Mouse (Mus musculus): ENCODE data around the gene Shroom3. TPM values are rescaled to one million over a fixed set of nuclear protein-coding genes. Genes with fewer than 3 reads are reported as not detected.

Gene Shroom3
- polyA plus RNA-seq, 1 experiment from 2014 or later: 5.6 TPM

DNA sequence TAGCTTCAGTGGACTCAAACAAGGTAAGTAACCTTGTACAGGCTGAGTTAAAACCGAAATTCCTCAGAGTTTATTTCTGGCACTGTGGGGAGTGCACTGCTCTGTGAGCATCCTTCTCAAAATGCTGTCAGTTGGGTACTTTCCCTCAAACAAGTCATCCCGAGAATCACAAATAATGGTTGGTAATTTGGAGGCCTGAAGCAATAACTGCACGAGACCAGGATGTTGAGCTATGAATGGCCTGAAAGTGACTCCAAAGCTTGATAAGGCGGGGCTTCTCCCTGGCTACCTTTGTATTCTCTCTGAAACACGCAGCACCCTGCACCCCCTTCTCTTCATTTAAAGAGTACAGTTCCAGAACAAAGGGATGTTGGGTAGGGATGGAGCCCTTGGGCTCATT is 261.6 kb downstream of the Shroom3 start:
- Histone ChIP-seq H3K27ac (ENCODE audit: low read depth) (no peak overlapping the region), H3K36me3 (ENCODE audit: insufficient read depth) (peaks cover 37% of the 10 kb centered on the region), H3K4me2 (no peak overlapping the region), H3K4me3 (ENCODE audit: low read depth, low read length) (no peak overlapping the region), H3K9me3 (ENCODE audit: low read depth, low read length) (peaks cover 19% of the 10 kb centered on the region), H3K4me1 (ENCODE audit: insufficient read depth) (no peaks in the 10 kb centered on the region), H3K27me3 (ENCODE audit: insufficient read depth, low read length) (no peaks in the 10 kb centered on the region), H3K9ac (no peak overlapping the region)
- DNase-seq (no peak), ATAC-seq (ENCODE audit: insufficient read depth) (no peak)
- TF ChIP-seq CTCF (IDR thresholded peaks at IDR 0.05; ENCODE audit: low read depth): no peak
- WGBS: 81% methylated on average over 5 of the region's 5 CpGs

DNA sequence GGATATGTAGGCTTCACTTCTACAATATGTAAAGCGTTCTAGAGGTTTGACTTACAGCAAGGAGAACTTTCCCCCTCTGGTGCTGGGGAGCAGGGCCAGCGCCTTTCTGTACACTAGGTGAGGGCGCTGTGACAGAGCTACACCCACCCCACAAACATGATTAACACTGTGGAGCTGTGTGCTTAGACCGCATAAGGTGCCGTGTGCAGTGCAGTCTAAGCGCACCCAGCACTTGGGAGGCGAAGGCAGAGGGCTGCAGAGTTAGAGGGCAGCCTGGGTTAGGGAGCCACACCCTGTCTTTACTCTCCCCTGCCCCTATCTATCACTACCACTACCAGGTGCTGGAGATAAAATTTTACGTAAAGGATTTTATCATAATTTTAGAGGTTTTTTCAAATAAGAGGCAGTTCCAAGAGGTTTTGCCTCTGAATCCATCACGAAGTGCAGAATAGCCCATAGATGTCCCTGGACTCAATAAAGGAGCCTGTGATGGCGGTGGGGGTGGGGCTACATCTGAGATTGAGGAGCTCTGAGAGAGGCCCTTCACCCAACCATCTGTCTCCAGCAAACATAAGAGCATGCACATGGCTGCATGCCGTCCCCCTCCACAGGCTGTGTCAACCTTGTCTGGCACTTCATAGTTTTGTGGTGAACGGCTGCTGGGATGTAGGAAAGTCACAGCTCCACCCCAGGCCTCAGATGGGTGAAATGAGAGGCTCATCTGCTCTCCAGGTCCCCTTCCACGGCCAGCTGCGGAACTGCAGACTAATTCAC is 265.9 kb downstream of the Shroom3 start:
- H3K27ac ChIP-seq (ENCODE audit: low read depth): no peak overlapping the region

DNA sequence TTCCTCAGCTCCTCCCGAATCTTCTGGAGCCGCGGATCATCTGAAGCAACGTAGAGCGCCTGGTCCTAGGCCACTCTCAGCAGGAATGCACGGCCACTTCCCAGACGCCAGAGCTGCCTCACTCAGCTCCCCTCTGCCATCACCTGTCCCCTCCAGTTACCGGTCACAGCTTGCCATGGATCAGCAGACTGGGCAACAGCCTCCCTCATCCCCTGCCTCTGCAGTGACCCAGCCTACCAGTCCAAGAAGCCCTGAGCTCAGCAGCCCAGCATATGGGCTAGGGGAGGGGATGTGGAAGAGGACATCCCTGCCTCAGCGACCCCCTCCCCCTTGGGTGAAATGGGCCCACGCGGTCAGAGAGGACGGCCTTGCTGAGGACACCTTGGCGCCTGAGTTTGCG is 267.3 kb downstream of the Shroom3 start:
- Histone ChIP-seq H3K27me3 (ENCODE audit: insufficient read depth, low read length) (no peaks in the 10 kb centered on the region), H3K27ac (ENCODE audit: low read depth) (no peak overlapping the region), H3K4me1 (ENCODE audit: insufficient read depth) (no peaks in the 10 kb centered on the region), H3K4me3 (ENCODE audit: low read depth, low read length) (no peak overlapping the region), H3K36me3 (ENCODE audit: insufficient read depth) (peaks cover 33% of the 10 kb centered on the region), H3K9ac (no peak overlapping the region), H3K9me3 (ENCODE audit: low read depth, low read length) (no peaks in the 10 kb centered on the region), H3K4me2 (no peak overlapping the region)
- no peak for TF ChIP-seq CTCF (IDR thresholded peaks at IDR 0.05; ENCODE audit: low read depth)
- 84% methylated on average over 14 of the region's 14 CpGs for WGBS
- DNase-seq: no peak
- ATAC-seq (ENCODE audit: insufficient read depth): no peak

More for the DNA sequence above, 265.9 kb downstream of the Shroom3 start:
- Histone ChIP-seq H3K4me1 (ENCODE audit: insufficient read depth) (no peaks in the 10 kb centered on the region), H3K4me3 (ENCODE audit: low read depth, low read length) (no peak overlapping the region), H3K27me3 (ENCODE audit: insufficient read depth, low read length) (no peaks in the 10 kb centered on the region), H3K36me3 (ENCODE audit: insufficient read depth) (peaks cover 28% of the 10 kb centered on the region), H3K9ac (no peak overlapping the region), H3K4me2 (no peak overlapping the region), H3K9me3 (ENCODE audit: low read depth, low read length) (no peaks in the 10 kb centered on the region)
- peak; percentile 50; the same call in 1 of the 2 replicates for ATAC-seq (ENCODE audit: insufficient read depth)
- no peak for TF ChIP-seq CTCF (IDR thresholded peaks at IDR 0.05; ENCODE audit: low read depth)
- WGBS: 55% methylated on average over 14 of the region's 14 CpGs
- DNase-seq: peak; percentile 16

DNA sequence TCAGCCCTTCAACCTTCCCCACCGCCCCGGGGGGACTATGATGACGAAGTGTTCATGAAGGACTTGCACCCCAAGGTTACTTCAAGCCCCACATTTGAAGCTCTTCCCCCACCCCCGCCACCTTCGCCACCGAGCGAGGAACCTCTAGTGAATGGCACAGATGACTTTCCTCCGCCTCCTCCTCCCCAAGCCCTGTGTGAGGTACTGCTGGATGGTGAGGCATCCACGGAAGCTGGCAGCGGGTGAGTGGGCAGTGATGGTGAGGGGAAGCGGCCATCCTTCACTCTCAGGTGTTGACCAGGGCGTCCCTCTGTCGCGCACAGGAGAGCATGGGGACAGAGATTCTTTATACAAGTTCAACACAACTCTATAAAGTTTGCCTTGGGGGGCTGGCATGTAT is 267.8 kb downstream of the Shroom3 start:
- no peaks in the 10 kb centered on the region for H3K4me1 ChIP-seq (ENCODE audit: insufficient read depth)
- TF ChIP-seq CTCF (IDR thresholded peaks at IDR 0.05; ENCODE audit: low read depth): no peak
- ATAC-seq (ENCODE audit: insufficient read depth) (no peak), DNase-seq (no peak)
- H3K4me2 ChIP-seq: no peak overlapping the region
- peaks cover 35% of the 10 kb centered on the region for H3K36me3 ChIP-seq (ENCODE audit: insufficient read depth)
- H3K27me3 ChIP-seq (ENCODE audit: insufficient read depth, low read length): no peaks in the 10 kb centered on the region
- no peak overlapping the region for H3K27ac ChIP-seq (ENCODE audit: low read depth)
- WGBS: 91% methylated on average over 14 of the region's 14 CpGs
- H3K9ac ChIP-seq: no peak overlapping the region
- no peak overlapping the region for H3K4me3 ChIP-seq (ENCODE audit: low read depth, low read length)
- no peaks in the 10 kb centered on the region for H3K9me3 ChIP-seq (ENCODE audit: low read depth, low read length)

DNA sequence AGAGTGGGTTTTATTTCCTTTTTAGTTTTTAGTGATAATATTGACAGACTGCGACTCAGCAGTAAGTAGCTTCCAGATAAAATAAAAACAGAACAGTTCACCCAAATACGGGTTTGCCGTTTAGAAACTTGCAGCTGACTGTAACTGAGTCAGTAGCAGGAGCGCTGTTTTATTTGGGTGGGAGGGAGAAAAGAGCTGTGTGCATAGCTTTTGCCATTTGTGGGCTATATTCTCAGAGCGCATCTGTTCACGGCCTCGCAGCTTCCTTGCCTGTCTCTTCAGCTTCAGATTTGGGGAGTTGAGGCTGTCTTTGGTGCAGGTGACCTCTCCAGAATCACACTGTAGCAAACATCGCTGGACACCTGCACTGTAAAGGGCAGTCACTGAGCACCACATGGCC is 270.6 kb downstream of the Shroom3 start:
- H3K36me3 ChIP-seq (ENCODE audit: insufficient read depth): peaks cover 43% of the 10 kb centered on the region
- H3K4me3 ChIP-seq (ENCODE audit: low read depth, low read length): no peak overlapping the region
- no peak for TF ChIP-seq CTCF (IDR thresholded peaks at IDR 0.05; ENCODE audit: low read depth)
- no peaks in the 10 kb centered on the region for H3K9me3 ChIP-seq (ENCODE audit: low read depth, low read length)
- no peak overlapping the region for H3K4me2 ChIP-seq
- no peak overlapping the region for H3K27ac ChIP-seq (ENCODE audit: low read depth)
- H3K27me3 ChIP-seq (ENCODE audit: insufficient read depth, low read length): no peaks in the 10 kb centered on the region
- ATAC-seq (ENCODE audit: insufficient read depth) (no peak; the same call in 1 of the 2 replicates), DNase-seq (no peak)
- H3K9ac ChIP-seq: no peak overlapping the region
- H3K4me1 ChIP-seq (ENCODE audit: insufficient read depth): no peaks in the 10 kb centered on the region
- WGBS: 83% methylated on average over 8 of the region's 8 CpGs

DNA sequence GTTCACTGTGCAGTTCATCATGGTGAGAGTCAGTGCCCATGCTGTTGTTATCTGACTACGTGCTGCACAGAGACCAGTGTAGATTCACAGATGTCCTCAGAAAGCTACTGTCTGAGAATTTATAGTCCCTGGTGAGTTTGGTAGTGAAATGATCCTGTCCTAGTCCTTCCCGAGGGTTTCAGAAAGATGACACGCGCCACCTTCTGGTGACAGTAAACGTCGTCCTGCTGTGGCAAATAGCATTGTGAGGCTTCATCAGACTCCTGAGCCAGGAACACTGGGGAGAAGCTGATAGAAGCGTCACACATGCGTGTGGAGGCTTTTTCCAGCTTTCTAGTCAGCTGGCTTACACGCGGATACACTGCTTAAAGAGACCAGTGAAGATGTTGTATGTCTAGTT is 271.1 kb downstream of the Shroom3 start:
- ATAC-seq (ENCODE audit: insufficient read depth): peak; percentile 64

DNA sequence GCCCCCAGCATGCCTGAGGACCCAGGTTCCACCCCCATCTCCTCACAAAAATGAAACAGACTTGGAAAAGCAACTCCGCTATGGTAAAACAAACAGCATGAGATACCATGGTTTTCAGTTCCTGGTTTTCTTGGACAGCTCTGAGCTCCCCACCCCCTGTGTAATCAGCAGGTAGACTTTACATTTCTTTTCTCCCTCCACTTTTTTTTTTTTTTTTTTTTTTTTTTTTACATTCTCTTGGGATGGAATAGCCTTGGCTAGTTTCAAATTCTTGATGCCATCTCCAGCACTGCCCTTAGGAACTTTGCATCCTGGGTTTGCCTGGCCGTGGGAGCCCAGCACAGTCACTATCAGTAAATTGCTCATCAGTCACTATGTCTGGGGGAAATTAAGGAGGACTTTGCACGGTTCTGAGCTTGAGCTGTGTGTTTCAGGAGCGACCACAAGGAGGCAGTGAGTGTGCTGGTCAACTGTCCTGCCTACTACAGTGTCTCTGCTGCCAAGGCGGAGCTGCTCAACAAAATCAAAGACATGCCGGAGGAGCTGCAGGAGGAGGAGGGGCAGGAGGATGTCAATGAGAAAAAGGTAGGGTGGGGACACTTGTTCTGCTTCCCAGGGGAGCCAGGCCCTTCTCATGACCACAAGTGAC is 271.7 kb downstream of the Shroom3 start:
- TF ChIP-seq CTCF (IDR thresholded peaks at IDR 0.05; ENCODE audit: low read depth): peak; percentile 76
- Histone ChIP-seq H3K36me3 (ENCODE audit: insufficient read depth) (peaks cover 43% of the 10 kb centered on the region), H3K27me3 (ENCODE audit: insufficient read depth, low read length) (no peaks in the 10 kb centered on the region)

More for the DNA sequence above, 271.1 kb downstream of the Shroom3 start:
- peak; percentile 96 for DNase-seq
- H3K4me1 ChIP-seq (ENCODE audit: insufficient read depth): no peaks in the 10 kb centered on the region
- H3K9ac ChIP-seq: no peak overlapping the region
- 23% methylated on average over 10 of the region's 10 CpGs for WGBS
- H3K27me3 ChIP-seq (ENCODE audit: insufficient read depth, low read length): no peaks in the 10 kb centered on the region
- no peak overlapping the region for H3K4me3 ChIP-seq (ENCODE audit: low read depth, low read length)
- H3K4me2 ChIP-seq: no peak overlapping the region
- H3K9me3 ChIP-seq (ENCODE audit: low read depth, low read length): no peaks in the 10 kb centered on the region
- peak; percentile 86 for TF ChIP-seq CTCF (IDR thresholded peaks at IDR 0.05; ENCODE audit: low read depth)
- peaks cover 43% of the 10 kb centered on the region for H3K36me3 ChIP-seq (ENCODE audit: insufficient read depth)
- no peak overlapping the region for H3K27ac ChIP-seq (ENCODE audit: low read depth)

More for the DNA sequence above, 271.7 kb downstream of the Shroom3 start:
- no peak overlapping the region for H3K4me2 ChIP-seq
- H3K9ac ChIP-seq: no peak overlapping the region
- no peak overlapping the region for H3K27ac ChIP-seq (ENCODE audit: low read depth)
- H3K4me3 ChIP-seq (ENCODE audit: low read depth, low read length): no peak overlapping the region
- DNase-seq (peak; percentile 78), ATAC-seq (ENCODE audit: insufficient read depth) (peak; percentile 70)
- WGBS: 38% methylated on average over 6 of the region's 6 CpGs
- no peaks in the 10 kb centered on the region for H3K9me3 ChIP-seq (ENCODE audit: low read depth, low read length)
- no peaks in the 10 kb centered on the region for H3K4me1 ChIP-seq (ENCODE audit: insufficient read depth)
